Mouse (Mus musculus) cerebellum, adult 8-10 months (tissue): ENCODE measurements around the gene Cstf3.

Source experiments
- DNase-seq: peaks from one replicate; pipeline ENCODE4 v3.0.0; 2022

The Cstf3 gene

GRCm38 (mm10) chr2:104605560-104605959 is 15.2 kb downstream of the Cstf3 start:
- DNase-seq, result no peak

GRCm38 (mm10) chr2:104614786-104615185 is 24.5 kb downstream of the Cstf3 start:
- no peak for DNase-seq

GRCm38 (mm10) chr2:104615985-104616711 is 25.8 kb downstream of the Cstf3 start:
- DNase-seq, result no peak

- DNase-seq, result no peak
Measured at GRCm38 (mm10) chr2:104658659-104659058, 68.3 kb downstream of the Cstf3 start.

- DNase-seq, result no peak
Measured at GRCm38 (mm10) chr2:104663372-104664100, 73.2 kb downstream of the Cstf3 start.

- no peak for DNase-seq
Measured at GRCm38 (mm10) chr2:104669122-104669804, 78.9 kb downstream of the Cstf3 start.

GRCm38 (mm10) chr2:104671724-104672123 is 81.4 kb downstream of the Cstf3 start:
- no peak for DNase-seq

- no peak for DNase-seq
Measured at GRCm38 (mm10) chr2:104677326-104677725, 87.0 kb downstream of the Cstf3 start.

- no peak for DNase-seq
Measured at GRCm38 (mm10) chr2:104684771-104685170, 94.4 kb downstream of the Cstf3 start.

GRCm38 (mm10) chr2:104685418-104685817 is 95.1 kb downstream of the Cstf3 start:
- peak; percentile 78 for DNase-seq

- no peak for DNase-seq
Measured at GRCm38 (mm10) chr2:104687261-104687660, 96.9 kb downstream of the Cstf3 start.

- DNase-seq, result no peak
Measured at GRCm38 (mm10) chr2:104688321-104688720, 98.0 kb downstream of the Cstf3 start.

GRCm38 (mm10) chr2:104688724-104689123 is 98.4 kb downstream of the Cstf3 start:
- DNase-seq, result peak; percentile 37

GRCm38 (mm10) chr2:104690720-104691119 is 100.4 kb downstream of the Cstf3 start:
- no peak for DNase-seq

GRCm38 (mm10) chr2:104692551-104692950 is 102.2 kb downstream of the Cstf3 start:
- DNase-seq, result no peak

GRCm38 (mm10) chr2:104699659-104700058 is 109.3 kb downstream of the Cstf3 start:
- no peak for DNase-seq

- no peak for DNase-seq
Measured at GRCm38 (mm10) chr2:104703158-104703557, 112.8 kb downstream of the Cstf3 start.

- DNase-seq, result no peak
Measured at GRCm38 (mm10) chr2:104704355-104704754, 114.0 kb downstream of the Cstf3 start.

GRCm38 (mm10) chr2:104709786-104710337 is 119.5 kb downstream of the Cstf3 start:
- DNase-seq, result no peak

GRCm38 (mm10) chr2:104710670-104711370 is 120.5 kb downstream of the Cstf3 start:
- no peak for DNase-seq

GRCm38 (mm10) chr2:104711585-104712485 is 121.5 kb downstream of the Cstf3 start, which contains the start of gene Tcp11l1:
Tcp11l1 (minus strand) TSS chr2:104712169.
- DNase-seq, result peak; percentile 75

GRCm38 (mm10) chr2:104712486-104712809 is 122.1 kb downstream of the Cstf3 start:
- no peak for DNase-seq
